Mouse (Mus musculus) liver, embryonic 14.5 days (tissue): Measurements from ENCODE around the gene Fbxl2.

ENCODE experiments used
- CTCF ChIP-seq: IDR thresholded peaks from 2 replicates; pipeline ENCODE4 v1.5.1; 2016; ENCODE audit warnings: antibody characterized with exemption, low read depth, control low read depth
- EP300 ChIP-seq: IDR thresholded peaks from 2 replicates; pipeline ENCODE4 v1.6.1; 2016; ENCODE audit warnings: antibody characterized with exemption, low read depth

GRCm38 (mm10) chr9:114011203-114011602 is 34.8 kb downstream of the Fbxl2 start:
- TF ChIP-seq CTCF (no peak), EP300 (no peak)
